ENCODE assay signal across 8 mouse cellular contexts in genomic region chr6:81966068-81966544, GRCm38 (mm10). TPM values are rescaled to one million over a fixed set of nuclear protein-coding genes. Genes with fewer than 3 reads are reported as not detected.
A peak's percentile ranks its signal among the peaks of the same experiment; 100 is the strongest.
DNase-seq lines count a peak whose midpoint lies in the region; ATAC-seq and TF ChIP-seq lines count a peak whose summit lies in the region.

No protein-coding gene starts in this region.

- H3K4me2 ChIP-seq in heart, embryonic 13.5 days, result peak overlapping the region; percentile 74
- peak overlapping the region; percentile 62 for H3K4me2 ChIP-seq in forebrain, embryonic 15.5 days (replicated peaks)
- peak overlapping the region; percentile 70 for H3K4me2 ChIP-seq in liver, embryonic 15.5 days

- TF ChIP-seq POLR2A in ES-Bruce4 (IDR thresholded peaks at IDR 0.05; ENCODE audit: insufficient read depth, low read length), result no peak

- ATAC-seq in heart, embryonic 13.5 days (ENCODE audit: extremely low read depth, insufficient number of reproducible peaks, low FRiP score, low TSS enrichment), result 0 out of 2 replicates have a peak, but pooled peaks have one; percentile 9
- ATAC-seq in forebrain, embryonic 15.5 days (replicated peaks), result no peak
- ATAC-seq in liver, embryonic 15.5 days (ENCODE audit: insufficient read depth), result peak; percentile 24

- H3K36me3 ChIP-seq in heart, embryonic 13.5 days, result peaks cover 28% of the 10 kb centered on the region
- H3K36me3 ChIP-seq in ES-Bruce4 (ENCODE audit: control insufficient read depth, insufficient read depth, low read length, poor library complexity, severe bottlenecking), result peaks cover 25% of the 10 kb centered on the region
- H3K36me3 ChIP-seq in forebrain, embryonic 15.5 days, result peaks cover 26% of the 10 kb centered on the region
- H3K36me3 ChIP-seq in liver, embryonic 15.5 days (replicated peaks), result peaks cover 26% of the 10 kb centered on the region

- TF ChIP-seq EP300 in ES-Bruce4 (IDR thresholded peaks at IDR 0.05; ENCODE audit: insufficient read depth, low read depth, low read length), result no peak

- peak overlapping the region; percentile 91 for H3K4me3 ChIP-seq in heart, embryonic 13.5 days
- peak overlapping the region; percentile 56 for H3K4me3 ChIP-seq in ES-Bruce4 (ENCODE audit: low read depth, low read length)
- H3K4me3 ChIP-seq in forebrain, embryonic 15.5 days, result peak overlapping the region; percentile 80
- H3K4me3 ChIP-seq in liver, embryonic 15.5 days (replicated peaks), result peak overlapping the region; percentile 87

- H3K9me3 ChIP-seq in heart, embryonic 13.5 days, result no peaks in the 10 kb centered on the region
- no peaks in the 10 kb centered on the region for H3K9me3 ChIP-seq in ES-Bruce4 (replicated peaks; ENCODE audit: control insufficient read depth, insufficient read depth, low read length, poor library complexity, severe bottlenecking)
- no peaks in the 10 kb centered on the region for H3K9me3 ChIP-seq in forebrain, embryonic 15.5 days
- no peaks in the 10 kb centered on the region for H3K9me3 ChIP-seq in liver, embryonic 15.5 days (replicated peaks)

- no peak for DNase-seq in heart, adult 11 months
- no peak for DNase-seq in right cerebral cortex, postnatal 4 days
- DNase-seq in spleen, postnatal 10 days (ENCODE audit: low spot score in 2 of 2), result no peak
- DNase-seq in testis, postnatal 10 days (ENCODE audit: low spot score), result no peak

- no peak for TF ChIP-seq CTCF in ES-Bruce4 (IDR thresholded peaks at IDR 0.05; ENCODE audit: low read depth, low read length)

- H3K4me1 ChIP-seq in heart, embryonic 13.5 days, result peaks cover 9% of the 10 kb centered on the region
- peaks cover 4% of the 10 kb centered on the region for H3K4me1 ChIP-seq in ES-Bruce4 (ENCODE audit: control insufficient read depth, insufficient read depth, low read length)
- H3K4me1 ChIP-seq in forebrain, embryonic 15.5 days, result peaks cover 10% of the 10 kb centered on the region
- peaks cover 10% of the 10 kb centered on the region for H3K4me1 ChIP-seq in liver, embryonic 15.5 days (replicated peaks)

- WGBS in heart, embryonic 13.5 days, result 46% methylated on average over 2 of the region's 2 CpGs
- 46% methylated on average over 2 of the region's 2 CpGs for WGBS in forebrain, embryonic 15.5 days
- 41% methylated on average over 2 of the region's 2 CpGs for WGBS in liver, embryonic 15.5 days (ENCODE audit: insufficient replicate concordance)

- H3K9ac ChIP-seq in heart, embryonic 13.5 days, result peak overlapping the region; percentile 59; the same call in 1 of the 2 replicates
- H3K9ac ChIP-seq in ES-Bruce4 (ENCODE audit: low read depth, poor library complexity, severe bottlenecking), result peak overlapping the region; percentile 81; the same call in 1 of the 2 replicates
- H3K9ac ChIP-seq in forebrain, embryonic 15.5 days (replicated peaks), result no peak overlapping the region
- H3K9ac ChIP-seq in liver, embryonic 15.5 days, result no peak overlapping the region

- no peak overlapping the region for H3K27ac ChIP-seq in heart, embryonic 13.5 days (replicated peaks)
- H3K27ac ChIP-seq in ES-Bruce4 (ENCODE audit: insufficient read depth, low read length), result no peak overlapping the region
- no peak overlapping the region for H3K27ac ChIP-seq in forebrain, embryonic 15.5 days (replicated peaks)
- H3K27ac ChIP-seq in liver, embryonic 15.5 days (replicated peaks), result no peak overlapping the region

- H3K27me3 ChIP-seq in heart, embryonic 13.5 days (replicated peaks), result no peaks in the 10 kb centered on the region
- no peaks in the 10 kb centered on the region for H3K27me3 ChIP-seq in ES-Bruce4 (ENCODE audit: control insufficient read depth, insufficient read depth, low read length, poor library complexity, severe bottlenecking)
- no peaks in the 10 kb centered on the region for H3K27me3 ChIP-seq in forebrain, embryonic 15.5 days
- H3K27me3 ChIP-seq in liver, embryonic 15.5 days, result no peaks in the 10 kb centered on the region

RNA-seq across cellular contexts. Expression of gene Mrpl19, which starts 0.3 kb away (rescaled TPM):
- polyA plus RNA-seq in heart, embryonic 13.5 days (2015; fragmentation: Nextera tagmentation; extraction: Ambion mirVana), result 49.1 and 52.4 TPM in 2 replicates
- 20.9 and 26.3 TPM in 2 replicates for polyA plus RNA-seq in ES-Bruce4 (2011; ENCODE audit: insufficient read depth, insufficient read length, low read depth, missing spikeins)
- polyA plus RNA-seq in forebrain, embryonic 15.5 days (2015; fragmentation: Nextera tagmentation; extraction: Ambion mirVana), result 41.6 and 44.1 TPM in 2 replicates
- 17.4 and 19.3 TPM in 2 replicates for polyA plus RNA-seq in liver, embryonic 15.5 days (2015; fragmentation: Nextera tagmentation; extraction: Ambion mirVana)

RNA-seq across cellular contexts. Expression of gene Gcfc2, which starts 42.6 kb away (rescaled TPM):
- polyA plus RNA-seq in heart, embryonic 13.5 days (2015; fragmentation: Nextera tagmentation; extraction: Ambion mirVana), result 4.8 and 5.1 TPM in 2 replicates
- 27.8 and 31.6 TPM in 2 replicates for polyA plus RNA-seq in ES-Bruce4 (2011; ENCODE audit: insufficient read depth, insufficient read length, low read depth, missing spikeins)
- 8.3 and 9.4 TPM in 2 replicates for polyA plus RNA-seq in forebrain, embryonic 15.5 days (2015; fragmentation: Nextera tagmentation; extraction: Ambion mirVana)
- 2.5 TPM in 2 replicates for polyA plus RNA-seq in liver, embryonic 15.5 days (2015; fragmentation: Nextera tagmentation; extraction: Ambion mirVana)

Comparison
In these comparisons a context has a peak if more than half of its experiments do, and no peak if none do; other contexts are left out.
1. H3K9ac ChIP-seq: peak in heart, embryonic 13.5 days (single experiment) and ES-Bruce4 (single experiment); none in forebrain, embryonic 15.5 days (single experiment) and liver, embryonic 15.5 days (single experiment).
2. Peak in every context shown above with its lines, with median percentiles within 50 percentile points of each other: H3K4me2 ChIP-seq and H3K4me3 ChIP-seq.